Mouse (Mus musculus) heart, postnatal 0 days (tissue): Measurements from ENCODE around the gene Casz1.

Experiments
- CTCF ChIP-seq: IDR thresholded peaks from 2 replicates; pipeline ENCODE4 v1.5.1; 2016; ENCODE audit warnings: antibody characterized with exemption, control low read depth, low read depth
- EP300 ChIP-seq: IDR thresholded peaks from 2 replicates; pipeline ENCODE4 v1.6.1; 2016; ENCODE audit warnings: antibody characterized with exemption, low read depth

GRCm38 (mm10) chr4:148860636-148861035 lies 56.4 kb downstream of the Casz1 start:
- no peak for TF ChIP-seq CTCF
- no peak for TF ChIP-seq EP300
